Mouse (Mus musculus) c-Kit-positive CD71-positive TER-119-positive erythroid progenitor cells, embryonic 14.5 days (primary cell): ENCODE measurements around the gene Pgm5.
"Not testable (repeated sequence)": the region's sequence is repeated elsewhere in the genome, so short reads cannot be mapped to it uniquely, and the experiment has no call there.

Experiments
- DNase-seq: peaks from one replicate; pipeline ENCODE4 v3.0.0-alpha.2; 2013; ENCODE audit warnings: low spot score

Pgm5 gene

GRCm38 (mm10) chr19:24861612-24862451 lies at the start of gene Pgm5:
Pgm5 (minus strand) TSS chr19:24861855.
- no peak for DNase-seq

GRCm38 (mm10) chr19:24908385-24909155 lies 46.9 kb upstream of the Pgm5 start:
- DNase-seq, result no peak

- no peak for DNase-seq
These were observed 46.0 kb upstream of the Pgm5 start for GRCm38 (mm10) chr19:24907655-24908054.

GRCm38 (mm10) chr19:24902821-24903220 lies 41.2 kb upstream of the Pgm5 start:
- no peak for DNase-seq

GRCm38 (mm10) chr19:24902256-24902655 lies 40.6 kb upstream of the Pgm5 start:
- no peak for DNase-seq

GRCm38 (mm10) chr19:24901666-24902065 lies 40.0 kb upstream of the Pgm5 start:
- DNase-seq, result no peak

GRCm38 (mm10) chr19:24900581-24901220 lies 39.0 kb upstream of the Pgm5 start, which contains the start of gene Foxd4:
Foxd4 (minus strand) TSS chr19:24901197.
- no peak for DNase-seq

- no peak for DNase-seq
These were observed 38.2 kb upstream of the Pgm5 start for GRCm38 (mm10) chr19:24899578-24900544.

GRCm38 (mm10) chr19:24898737-24899577 lies 37.3 kb upstream of the Pgm5 start:
- DNase-seq, result no peak

GRCm38 (mm10) chr19:24897896-24898736 lies 36.5 kb upstream of the Pgm5 start:
- no peak for DNase-seq

- no peak for DNase-seq
These were observed 35.6 kb upstream of the Pgm5 start for GRCm38 (mm10) chr19:24897006-24897895.

GRCm38 (mm10) chr19:24896536-24896935 lies 34.9 kb upstream of the Pgm5 start:
- no peak for DNase-seq

GRCm38 (mm10) chr19:24886888-24887287 lies 25.2 kb upstream of the Pgm5 start:
- no peak for DNase-seq

- peak; percentile 20 for DNase-seq
These were observed 23.8 kb upstream of the Pgm5 start for GRCm38 (mm10) chr19:24885504-24885903.

- DNase-seq, result no peak
These were observed 19.6 kb upstream of the Pgm5 start for GRCm38 (mm10) chr19:24881237-24881636.

- DNase-seq, result not testable (repeated sequence)
These were observed 13.6 kb upstream of the Pgm5 start, which contains the start of gene Gm10053 for GRCm38 (mm10) chr19:24875129-24875870. Gm10053 (plus strand) TSS chr19:24875686.

GRCm38 (mm10) chr19:24873873-24874272 lies 12.2 kb upstream of the Pgm5 start:
- no peak for DNase-seq
